Mouse (Mus musculus) embryonic facial prominence, embryonic 13.5 days (tissue): ENCODE measurements around the gene Mtx2. TPM values are rescaled to one million over a fixed set of nuclear protein-coding genes. Genes with fewer than 3 reads are reported as not detected.

Experiments used
- ATAC-seq: fragments of 200-750 bp; cut with Nextera tagmentation; 2 replicates; pipeline ENCODE4 v1.8.0; 2017; ENCODE audit warnings: low read depth; ENCODE audit not compliant: insufficient number of reproducible peaks, insufficient read depth, low FRiP score, low TSS enrichment
- H3K27ac ChIP-seq: fragments of 300-500 bp; sonication (generic); 2 replicates; pipeline ENCODE4 v1.5.1; 2015; ENCODE audit warnings: moderate library complexity, mild to moderate bottlenecking, inconsistent platforms
- H3K27me3 ChIP-seq: fragments of 300-500 bp; sonication (generic); 2 replicates; pipeline ENCODE4 v1.6.1; 2015; ENCODE audit warnings: mild to moderate bottlenecking, inconsistent platforms
- H3K36me3 ChIP-seq: fragments of 300-500 bp; sonication (generic); 2 replicates; pipeline ENCODE4 v1.6.1; 2015; ENCODE audit warnings: mild to moderate bottlenecking, inconsistent platforms
- H3K4me1 ChIP-seq: fragments of 300-500 bp; sonication (generic); 2 replicates; pipeline ENCODE4 v1.6.1; 2015; ENCODE audit warnings: inconsistent platforms
- H3K4me2 ChIP-seq: fragments of 300-500 bp; sonication (generic); 2 replicates; pipeline ENCODE4 v1.6.1; 2015; ENCODE audit warnings: moderate library complexity, mild to moderate bottlenecking, inconsistent platforms
- H3K4me3 ChIP-seq: fragments of 300-500 bp; sonication (generic); 2 replicates; pipeline ENCODE4 v1.5.1; 2015; ENCODE audit warnings: mild to moderate bottlenecking, inconsistent platforms
- H3K9ac ChIP-seq: fragments of 300-500 bp; sonication (generic); 2 replicates; pipeline ENCODE4 v1.6.1; 2015; ENCODE audit warnings: mild to moderate bottlenecking, inconsistent platforms
- H3K9me3 ChIP-seq: fragments of 300-500 bp; sonication (generic); 2 replicates; pipeline ENCODE4 v1.6.1; 2016; ENCODE audit warnings: inconsistent platforms
- WGBS: fragments of 180-500 bp; shearing (Covaris S2); methylation state at CpG from one replicate; pipeline ENCODE4 v1.1.7; 2015; ENCODE audit warnings: mixed read lengths; 5-methylcytosine and 5-hydroxymethylcytosine counted together
- polyA plus RNA-seq: library from polyadenylated mRNA; unstranded; fragments of >200 nt; fragmentation: Nextera tagmentation; extraction: Ambion mirVana; gene quantifications from 2 replicates; pipeline ENCODE4 v1.2.1, GENCODE M21; 2015

Mtx2 gene
- 120 and 131 TPM in 2 replicates for polyA plus RNA-seq

GRCm38 (mm10) chr2:74825730-74826430 is at the start of gene Mtx2:
Gene Mtx2 (plus strand): TSS chr2:74825803.
- Histone ChIP-seq H3K36me3 (no peaks in the 10 kb centered on the region), H3K27ac (peak within 1 kb of the TSS; percentile 89), H3K4me1 (no peaks in the 10 kb centered on the region; the same call in 1 of the 2 replicates), H3K9ac (peak within 1 kb of the TSS; percentile 95), H3K4me2 (peak within 1 kb of the TSS; percentile 69), H3K27me3 (peaks cover 14% of the 10 kb centered on the region), H3K4me3 (peak within 1 kb of the TSS; percentile 84), H3K9me3 (no peaks in the 10 kb centered on the region)
- under 1% methylated on average over 69 of the region's 74 CpGs for WGBS
- peak; percentile 59 for ATAC-seq

GRCm38 (mm10) chr2:74777536-74778275 is 47.9 kb upstream of the Mtx2 start:
- H3K36me3 ChIP-seq: no peaks in the 10 kb centered on the region
- H3K4me3 ChIP-seq: no peak overlapping the region
- no peaks in the 10 kb centered on the region for H3K9me3 ChIP-seq
- ATAC-seq: no peak
- 57% methylated on average over 13 of the region's 13 CpGs for WGBS
- peaks cover 17% of the 10 kb centered on the region for H3K27me3 ChIP-seq
- no peak overlapping the region for H3K9ac ChIP-seq
- peaks cover 4% of the 10 kb centered on the region; the same call in 1 of the 2 replicates for H3K4me1 ChIP-seq
- no peak overlapping the region for H3K27ac ChIP-seq
- no peak overlapping the region for H3K4me2 ChIP-seq

DNA sequence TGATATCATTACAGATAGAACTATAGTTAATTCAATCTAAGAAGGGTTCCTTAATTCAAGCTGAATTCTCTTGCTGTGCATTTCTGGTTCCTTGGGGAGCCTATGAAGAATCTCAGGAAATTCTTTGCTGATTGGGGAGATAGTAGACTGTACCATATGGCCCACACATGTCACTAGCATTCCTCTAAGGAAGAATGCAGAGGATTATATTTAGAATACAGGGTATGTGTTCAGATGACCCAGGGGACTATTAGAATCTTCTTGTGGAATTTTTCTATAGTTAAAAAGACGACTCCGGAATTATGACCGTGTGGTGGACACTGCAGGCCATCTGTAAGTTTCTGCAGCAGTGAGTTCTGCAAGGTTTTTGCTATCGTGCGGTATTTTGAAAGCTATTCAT is 44.2 kb upstream of the Mtx2 start:
- WGBS: 64% methylated on average over 5 of the region's 5 CpGs
- Histone ChIP-seq H3K9me3 (no peaks in the 10 kb centered on the region), H3K9ac (no peak overlapping the region), H3K4me3 (no peak overlapping the region), H3K4me1 (peaks cover 4% of the 10 kb centered on the region; the same call in 1 of the 2 replicates), H3K4me2 (no peak overlapping the region), H3K27ac (no peak overlapping the region), H3K27me3 (peaks cover 16% of the 10 kb centered on the region), H3K36me3 (no peaks in the 10 kb centered on the region)
- no peak for ATAC-seq

GRCm38 (mm10) chr2:74795531-74795930 is 30.1 kb upstream of the Mtx2 start:
- WGBS: 44% methylated on average over 7 of the region's 7 CpGs
- Histone ChIP-seq H3K36me3 (no peaks in the 10 kb centered on the region), H3K4me3 (no peak overlapping the region), H3K9me3 (no peaks in the 10 kb centered on the region), H3K27ac (no peak overlapping the region), H3K4me2 (no peak overlapping the region), H3K27me3 (0 out of 2 replicates have a peak, but pooled peaks cover 4% of the 10 kb centered on the region), H3K9ac (no peak overlapping the region), H3K4me1 (no peaks in the 10 kb centered on the region)
- no peak for ATAC-seq

- no peak overlapping the region for H3K4me2 ChIP-seq
- H3K27me3 ChIP-seq: no peaks in the 10 kb centered on the region
- H3K9me3 ChIP-seq: no peaks in the 10 kb centered on the region
- peaks cover 16% of the 10 kb centered on the region for H3K4me1 ChIP-seq
- H3K9ac ChIP-seq: no peak overlapping the region
- no peak overlapping the region for H3K27ac ChIP-seq
- H3K36me3 ChIP-seq: no peaks in the 10 kb centered on the region
- ATAC-seq: no peak
- H3K4me3 ChIP-seq: no peak overlapping the region
- 53% methylated on average over 5 of the region's 5 CpGs for WGBS
These were observed 17.2 kb upstream of the Mtx2 start for GRCm38 (mm10) chr2:74808431-74808830.

GRCm38 (mm10) chr2:74822654-74823053 is 2.9 kb upstream of the Mtx2 start:
- H3K36me3 ChIP-seq: no peaks in the 10 kb centered on the region
- H3K9me3 ChIP-seq: no peaks in the 10 kb centered on the region
- no peak for ATAC-seq
- no peak overlapping the region for H3K9ac ChIP-seq
- whole genome bisulfite sequencing: 26% methylated on average over 5 of the region's 5 CpGs
- H3K27ac ChIP-seq: no peak overlapping the region
- H3K4me2 ChIP-seq: no peak overlapping the region
- H3K4me1 ChIP-seq: no peaks in the 10 kb centered on the region; the same call in 1 of the 2 replicates
- peaks cover 28% of the 10 kb centered on the region for H3K27me3 ChIP-seq
- no peak overlapping the region for H3K4me3 ChIP-seq

DNA sequence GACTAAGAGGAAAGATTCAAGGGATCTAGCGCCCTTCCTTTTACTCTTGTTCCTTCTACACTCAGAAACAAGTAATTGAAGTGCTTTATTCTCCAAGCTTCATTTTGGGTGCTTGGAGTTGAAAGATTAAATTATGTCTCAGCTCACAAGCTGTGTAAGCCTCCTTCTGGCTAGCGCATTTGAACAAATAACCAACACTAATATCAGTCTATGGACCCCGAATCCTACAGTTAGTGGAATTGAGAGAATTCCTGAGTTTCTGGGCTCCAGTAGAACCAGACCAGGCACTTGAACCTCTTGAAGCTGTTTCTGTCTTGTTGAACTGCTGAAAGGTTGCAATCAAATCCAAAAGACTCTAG is 253 bp upstream of the Mtx2 start:
- H3K4me1 ChIP-seq: no peaks in the 10 kb centered on the region; the same call in 1 of the 2 replicates
- 73% methylated on average over 3 of the region's 3 CpGs for WGBS
- peaks cover 16% of the 10 kb centered on the region for H3K27me3 ChIP-seq
- H3K36me3 ChIP-seq: no peaks in the 10 kb centered on the region
- no peaks in the 10 kb centered on the region for H3K9me3 ChIP-seq
- H3K9ac ChIP-seq: peak overlapping the region; percentile 95
- no peak for ATAC-seq
- peak overlapping the region; percentile 89 for H3K27ac ChIP-seq
- peak overlapping the region; percentile 84 for H3K4me3 ChIP-seq
- H3K4me2 ChIP-seq: peak overlapping the region; percentile 69

DNA sequence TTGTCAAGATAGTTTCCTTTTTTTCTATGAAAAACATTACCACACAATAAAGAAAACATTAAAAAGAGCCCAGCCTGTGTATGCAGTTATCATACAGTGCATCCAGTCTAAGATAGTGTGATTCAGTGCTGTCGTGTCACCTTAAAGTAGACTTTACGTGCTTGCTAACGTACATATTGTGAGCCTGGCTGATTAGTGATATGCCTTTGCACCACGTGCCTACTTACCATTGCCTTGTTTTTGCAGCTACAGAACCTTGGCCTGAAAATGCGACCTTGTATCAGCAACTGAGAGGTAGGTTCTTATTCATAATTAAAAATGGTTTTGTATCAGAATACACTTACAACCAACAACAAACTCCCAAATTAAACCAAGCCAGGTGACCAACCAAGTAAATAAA is 21.4 kb downstream of the Mtx2 start:
- no peak for ATAC-seq
- no peak overlapping the region for H3K27ac ChIP-seq

DNA sequence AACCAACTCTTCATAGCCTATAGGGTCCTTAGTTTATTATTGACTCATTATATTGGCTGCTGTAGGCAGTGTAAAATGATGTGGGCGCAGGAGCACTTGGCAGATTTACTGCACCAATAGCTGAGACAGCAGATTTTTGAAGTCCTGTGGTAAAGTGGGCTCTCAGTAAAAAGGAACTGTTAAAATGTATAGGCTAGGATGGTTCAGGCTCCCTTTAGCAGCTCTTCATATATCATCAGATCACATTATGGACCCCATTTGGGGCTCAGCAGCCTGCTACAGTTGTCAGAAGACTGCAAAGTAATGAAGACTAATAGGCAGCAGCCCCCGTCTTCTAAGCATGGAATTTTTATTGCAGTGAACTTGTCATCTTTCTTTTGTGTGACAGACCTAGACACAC is 21.9 kb downstream of the Mtx2 start:
- ATAC-seq: no peak
- no peak overlapping the region for H3K27ac ChIP-seq
- H3K9ac ChIP-seq: no peak overlapping the region
- 0 out of 2 replicates have a peak, but pooled peaks cover 3% of the 10 kb centered on the region for H3K4me1 ChIP-seq
- H3K9me3 ChIP-seq: no peaks in the 10 kb centered on the region
- H3K4me3 ChIP-seq: no peak overlapping the region
- WGBS: 62% methylated on average over 2 of the region's 2 CpGs
- no peak overlapping the region for H3K4me2 ChIP-seq
- H3K36me3 ChIP-seq: 0 out of 2 replicates have a peak, but pooled peaks cover 3% of the 10 kb centered on the region
- no peaks in the 10 kb centered on the region for H3K27me3 ChIP-seq

More for the DNA sequence above, 21.4 kb downstream of the Mtx2 start:
- Histone ChIP-seq H3K27me3 (no peaks in the 10 kb centered on the region), H3K9ac (no peak overlapping the region), H3K4me3 (no peak overlapping the region), H3K9me3 (no peaks in the 10 kb centered on the region), H3K36me3 (0 out of 2 replicates have a peak, but pooled peaks cover 4% of the 10 kb centered on the region), H3K4me2 (no peak overlapping the region), H3K4me1 (0 out of 2 replicates have a peak, but pooled peaks cover 3% of the 10 kb centered on the region)
- 85% methylated on average over 5 of the region's 5 CpGs for WGBS

GRCm38 (mm10) chr2:74850036-74850435 is 24.4 kb downstream of the Mtx2 start:
- no peaks in the 10 kb centered on the region for H3K27me3 ChIP-seq
- H3K36me3 ChIP-seq: no peaks in the 10 kb centered on the region
- 51% methylated on average over 1 of the region's 1 CpGs for WGBS
- H3K9me3 ChIP-seq: no peaks in the 10 kb centered on the region
- H3K4me2 ChIP-seq: no peak overlapping the region
- H3K27ac ChIP-seq: no peak overlapping the region
- 0 out of 2 replicates have a peak, but pooled peaks cover 3% of the 10 kb centered on the region for H3K4me1 ChIP-seq
- H3K4me3 ChIP-seq: no peak overlapping the region
- H3K9ac ChIP-seq: no peak overlapping the region
- ATAC-seq: no peak

DNA sequence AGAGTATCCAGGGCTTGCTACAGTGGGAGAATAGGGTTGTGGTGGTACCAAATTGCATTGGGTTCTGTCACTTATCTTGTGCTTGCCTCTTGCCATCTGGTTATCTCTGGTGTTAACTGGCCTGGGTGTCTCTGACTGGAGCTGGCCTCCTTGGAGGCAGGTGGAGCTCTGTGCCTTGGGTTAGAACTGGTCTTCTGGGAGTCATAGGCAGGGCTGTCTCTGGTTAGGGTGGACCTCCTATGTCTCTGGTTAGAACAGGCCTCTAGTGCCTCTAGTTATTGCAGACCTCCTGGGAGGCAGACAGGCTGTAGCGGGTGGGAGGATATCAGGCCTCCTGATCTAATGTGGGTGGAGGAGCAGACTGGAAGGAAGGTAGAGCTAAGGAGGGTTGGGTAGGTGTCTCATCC is 36.5 kb downstream of the Mtx2 start:
- H3K4me1 ChIP-seq: no peaks in the 10 kb centered on the region
- no peak overlapping the region for H3K27ac ChIP-seq
- peaks cover 3% of the 10 kb centered on the region; the same call in 1 of the 2 replicates for H3K9me3 ChIP-seq
- 92% methylated on average over 1 of the region's 1 CpGs for WGBS
- ATAC-seq: no peak
- H3K27me3 ChIP-seq: no peaks in the 10 kb centered on the region
- H3K4me3 ChIP-seq: no peak overlapping the region
- no peak overlapping the region for H3K4me2 ChIP-seq
- no peak overlapping the region for H3K9ac ChIP-seq
- H3K36me3 ChIP-seq: peaks cover 16% of the 10 kb centered on the region

GRCm38 (mm10) chr2:74865414-74865813 is 39.8 kb downstream of the Mtx2 start:
- no peak overlapping the region for H3K4me3 ChIP-seq
- H3K27me3 ChIP-seq: no peaks in the 10 kb centered on the region
- H3K4me2 ChIP-seq: no peak overlapping the region
- peaks cover 3% of the 10 kb centered on the region; the same call in 1 of the 2 replicates for H3K9me3 ChIP-seq
- peaks cover 16% of the 10 kb centered on the region for H3K36me3 ChIP-seq
- no peak overlapping the region for H3K27ac ChIP-seq
- H3K9ac ChIP-seq: no peak overlapping the region
- no peaks in the 10 kb centered on the region for H3K4me1 ChIP-seq
- no peak for ATAC-seq
